Mouse (Mus musculus) kidney, adult 2 months (tissue): ENCODE measurements around the gene Gm20481.

Experiments
- CTCF ChIP-seq: fragments of 200-500 bp; conservative IDR thresholded peaks from 2 replicates; pipeline ENCODE4 v1.5.1; 2011; ENCODE audit warnings: low read depth, mild to moderate bottlenecking, control low read depth, low read length, moderate library complexity, mixed read lengths; ENCODE audit not compliant: insufficient read depth, insufficient read length
- POLR2A ChIP-seq: fragments of 200-500 bp; IDR thresholded peaks from one replicate; pipeline ENCODE4 v1.6.1; 2011; ENCODE audit warnings: low read depth, low read length, control low read depth

GRCm38 (mm10) chr17:35017706-35018030 is 48.0 kb downstream of the Gm20481 start:
- no peak for TF ChIP-seq POLR2A
- no peak for TF ChIP-seq CTCF
